Comparison of ENCODE assay signal across 26 mouse cellular contexts in the genomic region with DNA sequence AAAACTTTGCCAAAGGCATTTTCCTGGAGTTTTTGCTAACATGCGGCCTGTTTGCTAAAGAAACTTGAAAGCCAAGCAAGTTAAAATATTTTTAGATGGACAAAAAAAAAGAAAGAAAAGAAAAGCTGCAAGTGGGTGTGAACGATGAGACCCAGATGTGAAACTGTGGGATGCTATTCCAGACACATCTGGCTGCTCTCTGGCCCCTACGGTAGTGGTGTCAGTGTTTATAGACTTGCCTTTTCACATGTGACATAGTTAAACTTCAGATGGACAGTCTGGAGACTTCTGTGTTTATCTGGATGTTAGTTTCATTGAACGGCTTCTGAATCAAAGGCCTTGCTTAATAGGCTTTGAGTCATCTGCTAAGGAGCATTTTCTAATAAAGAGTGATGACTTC.
A peak's percentile ranks its signal among the peaks of the same experiment; 100 is the strongest.
DNase-seq lines count a peak whose midpoint lies in the region; ATAC-seq and TF ChIP-seq lines count a peak whose summit lies in the region.
"Had no signal": no experiment of that assay in that cellular context is flagged by ENCODE, and none has a peak within 500 bp of the region (broad histone marks: within the 10 kb centered on the region; RNA-seq: fewer than 3 reads in every experiment).

No protein-coding gene starts in this region.

- H3K4me1 ChIP-seq in lung, embryonic 14.5 days (ENCODE audit: insufficient read depth): no peaks in the 10 kb centered on the region
- no peaks in the 10 kb centered on the region for H3K4me1 ChIP-seq in lung, postnatal 0 days (ENCODE audit: insufficient read depth, low read depth, low read length)
- H3K4me1 ChIP-seq in lung, embryonic 16.5 days (replicated peaks; ENCODE audit: control insufficient read depth, insufficient read depth, low read length): no peaks in the 10 kb centered on the region
- no peaks in the 10 kb centered on the region for H3K4me1 ChIP-seq in kidney, embryonic 14.5 days (ENCODE audit: control insufficient read depth, insufficient read depth, low read length)
- H3K4me1 ChIP-seq: embryonic facial prominence, embryonic 10.5 days; forebrain, embryonic 12.5 days; forebrain, embryonic 15.5 days; hindbrain, embryonic 12.5 days; hindbrain, embryonic 15.5 days had no signal

- no peaks in the 10 kb centered on the region for H3K9me3 ChIP-seq in lung, embryonic 14.5 days (ENCODE audit: low read depth, low read length)
- H3K9me3 ChIP-seq in lung, postnatal 0 days (ENCODE audit: low read length): no peaks in the 10 kb centered on the region
- no peaks in the 10 kb centered on the region for H3K9me3 ChIP-seq in lung, embryonic 16.5 days (ENCODE audit: control insufficient read depth, low read length)
- no peaks in the 10 kb centered on the region for H3K9me3 ChIP-seq in kidney, embryonic 14.5 days (ENCODE audit: control insufficient read depth, low read length)
- H3K9me3 ChIP-seq: embryonic facial prominence, embryonic 10.5 days; embryonic facial prominence, embryonic 13.5 days; forebrain, embryonic 12.5 days; forebrain, embryonic 15.5 days; G1E; hindbrain, embryonic 12.5 days; hindbrain, embryonic 15.5 days had no signal

- DNase-seq in lung, embryonic 14.5 days: peak; percentile 85
- DNase-seq in lung, postnatal 0 days (ENCODE audit: low spot score): no peak
- peak; percentile 15 for DNase-seq in lung, postnatal 25 days (ENCODE audit: low spot score)
- no peak for DNase-seq in adipocyte (ENCODE audit: low spot score)
- DNase-seq in Muller cell, postnatal 12 days (ENCODE audit: inconsistent ontology term): no peak
- DNase-seq: adrenal gland, postnatal 10 days; adrenal gland, postnatal 36 days; B cell, adult 2 months; cerebellum, adult 18-20 months; cerebellum, adult 9-10 months; cerebellum, postnatal 14 days; gastrocnemius, adult 2 months; gastrocnemius, postnatal 14 days; heart, adult 11 months had no signal

- H3K4me3 ChIP-seq in lung, embryonic 14.5 days (ENCODE audit: low read depth, low read length): no peak overlapping the region
- H3K4me3 ChIP-seq in lung, postnatal 0 days (ENCODE audit: low read depth, low read length): no peak overlapping the region
- H3K4me3 ChIP-seq in lung, embryonic 16.5 days (ENCODE audit: low read length): no peak overlapping the region
- H3K4me3 ChIP-seq in kidney, embryonic 14.5 days (ENCODE audit: low read length): no peak overlapping the region
- H3K4me3 ChIP-seq: embryonic facial prominence, embryonic 10.5 days; embryonic facial prominence, embryonic 13.5 days; erythroblast, embryonic 14.5 days; forebrain, embryonic 12.5 days; forebrain, embryonic 15.5 days; gastrocnemius, adult 2 months; hindbrain, embryonic 12.5 days; hindbrain, embryonic 15.5 days had no signal

- TF ChIP-seq EP300 in lung, postnatal 0 days (IDR thresholded peaks at IDR 0.05): no peak

- TF ChIP-seq CTCF in lung, embryonic 14.5 days (IDR thresholded peaks at IDR 0.05; ENCODE audit: low read depth): no peak
- TF ChIP-seq CTCF in lung, postnatal 0 days (IDR thresholded peaks at IDR 0.05): no peak

- H3K36me3 ChIP-seq in lung, embryonic 14.5 days (ENCODE audit: insufficient read depth): no peaks in the 10 kb centered on the region
- no peaks in the 10 kb centered on the region for H3K36me3 ChIP-seq in lung, postnatal 0 days (ENCODE audit: insufficient read depth, low read length)
- H3K36me3 ChIP-seq in lung, embryonic 16.5 days (ENCODE audit: control insufficient read depth, insufficient read depth, low read length): no peaks in the 10 kb centered on the region
- H3K36me3 ChIP-seq in kidney, embryonic 14.5 days (ENCODE audit: control insufficient read depth, insufficient read depth, low read length): no peaks in the 10 kb centered on the region
- H3K36me3 ChIP-seq: embryonic facial prominence, embryonic 10.5 days; embryonic facial prominence, embryonic 13.5 days; forebrain, embryonic 12.5 days; forebrain, embryonic 15.5 days; G1E; hindbrain, embryonic 12.5 days; hindbrain, embryonic 15.5 days had no signal

- no peaks in the 10 kb centered on the region for H3K27me3 ChIP-seq in lung, embryonic 14.5 days (ENCODE audit: insufficient read depth, low read length)
- H3K27me3 ChIP-seq in lung, postnatal 0 days (replicated peaks; ENCODE audit: insufficient read depth, low read length): no peaks in the 10 kb centered on the region
- no peaks in the 10 kb centered on the region for H3K27me3 ChIP-seq in lung, embryonic 16.5 days (ENCODE audit: control insufficient read depth, insufficient read depth, low read depth, low read length)
- no peaks in the 10 kb centered on the region for H3K27me3 ChIP-seq in kidney, embryonic 14.5 days (ENCODE audit: control insufficient read depth, insufficient read depth, low read length)
- H3K27me3 ChIP-seq: CH12.LX; embryonic facial prominence, embryonic 13.5 days; forebrain, embryonic 12.5 days; forebrain, embryonic 15.5 days; hindbrain, embryonic 12.5 days; hindbrain, embryonic 15.5 days had no signal

- no peak overlapping the region for H3K4me2 ChIP-seq in lung, embryonic 14.5 days
- no peak overlapping the region for H3K4me2 ChIP-seq in lung, postnatal 0 days (replicated peaks; ENCODE audit: low read depth, low read length)
- no peak overlapping the region for H3K4me2 ChIP-seq in lung, embryonic 16.5 days (ENCODE audit: low read depth, low read length)
- no peak overlapping the region for H3K4me2 ChIP-seq in kidney, embryonic 14.5 days (replicated peaks; ENCODE audit: low read depth, low read length)
- H3K4me2 ChIP-seq: embryonic facial prominence, embryonic 13.5 days; forebrain, embryonic 12.5 days; forebrain, embryonic 15.5 days; heart, embryonic 11.5 days; hindbrain, embryonic 12.5 days; hindbrain, embryonic 15.5 days had no signal

- peak; percentile 90; the same call in 1 of the 2 replicates for ATAC-seq in lung, embryonic 14.5 days (ENCODE audit: insufficient read depth)
- no peak for ATAC-seq in lung, postnatal 0 days
- ATAC-seq in lung, embryonic 16.5 days (ENCODE audit: low read depth): peak; percentile 56; the same call in 1 of the 2 replicates
- ATAC-seq in kidney, embryonic 14.5 days (ENCODE audit: low FRiP score, low TSS enrichment): no peak
- ATAC-seq: forebrain, embryonic 15.5 days had no signal

- WGBS in lung, embryonic 14.5 days: 32% methylated on average over 4 of the region's 4 CpGs
- 53% methylated on average over 4 of the region's 4 CpGs for WGBS in lung, postnatal 0 days
- WGBS in lung, embryonic 16.5 days: 51% methylated on average over 4 of the region's 4 CpGs
- 74% methylated on average over 4 of the region's 4 CpGs for WGBS in kidney, embryonic 14.5 days

- no peak overlapping the region for H3K9ac ChIP-seq in lung, embryonic 14.5 days
- H3K9ac ChIP-seq in lung, postnatal 0 days (replicated peaks; ENCODE audit: low read depth): no peak overlapping the region
- H3K9ac ChIP-seq in lung, embryonic 16.5 days (ENCODE audit: low read length): no peak overlapping the region
- H3K9ac ChIP-seq in kidney, embryonic 14.5 days (ENCODE audit: low read depth, low read length): no peak overlapping the region
- H3K9ac ChIP-seq: embryonic facial prominence, embryonic 13.5 days; forebrain, embryonic 12.5 days; forebrain, embryonic 15.5 days; hindbrain, embryonic 12.5 days; hindbrain, embryonic 15.5 days had no signal

- no peak overlapping the region for H3K27ac ChIP-seq in lung, embryonic 14.5 days (ENCODE audit: low read depth)
- H3K27ac ChIP-seq in lung, postnatal 0 days (ENCODE audit: low read length): no peak overlapping the region
- H3K27ac ChIP-seq in lung, embryonic 16.5 days (ENCODE audit: low read length): no peak overlapping the region
- no peak overlapping the region for H3K27ac ChIP-seq in kidney, embryonic 14.5 days (ENCODE audit: low read depth, low read length)
- H3K27ac ChIP-seq: embryonic facial prominence, embryonic 10.5 days; embryonic facial prominence, embryonic 13.5 days; forebrain, embryonic 12.5 days; forebrain, embryonic 15.5 days; gastrocnemius, adult 2 months; hindbrain, embryonic 12.5 days; hindbrain, embryonic 15.5 days had no signal

Comparison
In these comparisons a context has a peak if more than half of its experiments do, and no peak if none do; other contexts are left out.
1. ATAC-seq: peak in lung, embryonic 14.5 days (single experiment) and lung, embryonic 16.5 days (single experiment); none in lung, postnatal 0 days (single experiment) and kidney, embryonic 14.5 days (single experiment).
2. DNase-seq: peak in lung, embryonic 14.5 days (single experiment) and lung, postnatal 25 days (single experiment); none in lung, postnatal 0 days (single experiment), adipocyte (single experiment) and Muller cell, postnatal 12 days (single experiment).